Mouse (Mus musculus): Measurements from ENCODE around the gene Scarf2. TPM values are rescaled to one million over a fixed set of nuclear protein-coding genes. Genes with fewer than 3 reads are reported as not detected.

The Scarf2 gene
- polyA plus RNA-seq, 1 experiment from 2014 or later: 24.5 TPM

GRCm38 (mm10) chr16:17776828-17777227 is 20.3 kb upstream of the Scarf2 start:
- no peak overlapping the region for H3K4me3 ChIP-seq
- DNase-seq (ENCODE audit: low spot score): peak; percentile 45
- H3K4me1 ChIP-seq: no peaks in the 10 kb centered on the region
- no peaks in the 10 kb centered on the region for H3K27me3 ChIP-seq (ENCODE audit: low read depth, poor library complexity, severe bottlenecking)
- WGBS: 69% methylated on average over 11 of the region's 11 CpGs
- no peaks in the 10 kb centered on the region for H3K9me3 ChIP-seq (replicated peaks)
- H3K36me3 ChIP-seq: peaks cover 87% of the 10 kb centered on the region
- H3K27ac ChIP-seq: no peak overlapping the region

- H3K36me3 ChIP-seq: peaks cover 89% of the 10 kb centered on the region
- H3K4me3 ChIP-seq: no peak overlapping the region
- H3K9me3 ChIP-seq (replicated peaks): no peaks in the 10 kb centered on the region
- no peak overlapping the region for H3K27ac ChIP-seq
- no peaks in the 10 kb centered on the region for H3K4me1 ChIP-seq
- no peaks in the 10 kb centered on the region for H3K27me3 ChIP-seq (ENCODE audit: low read depth, poor library complexity, severe bottlenecking)
- WGBS: 80% methylated on average over 4 of the region's 4 CpGs
- DNase-seq (ENCODE audit: low spot score): no peak
Measured at GRCm38 (mm10) chr16:17778223-17778622, 18.9 kb upstream of the Scarf2 start.

DNA sequence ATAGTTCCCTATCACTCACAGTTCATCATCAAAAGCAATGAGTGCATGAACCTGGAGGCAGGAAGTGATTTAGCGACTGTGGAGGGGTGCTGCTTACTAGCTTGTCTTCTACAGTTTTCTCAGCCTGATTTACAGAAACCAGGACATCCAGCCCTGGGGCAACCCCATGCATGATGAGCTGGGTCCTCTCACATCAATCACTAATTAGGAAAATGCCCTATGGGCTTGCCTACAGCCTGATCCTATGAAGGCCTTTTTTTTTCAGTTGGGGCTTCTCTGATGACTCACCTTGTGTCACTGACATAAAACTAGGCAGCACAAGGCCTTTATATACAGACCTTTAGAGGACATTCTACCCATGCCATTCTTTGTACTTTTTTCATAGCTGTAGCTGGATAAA is 17.4 kb upstream of the Scarf2 start:
- no peak for DNase-seq (ENCODE audit: low spot score)
- no peak overlapping the region for H3K27ac ChIP-seq
- H3K4me3 ChIP-seq: no peak overlapping the region
- WGBS: 98% methylated on average over 1 of the region's 1 CpGs
- no peaks in the 10 kb centered on the region for H3K27me3 ChIP-seq (ENCODE audit: low read depth, poor library complexity, severe bottlenecking)
- no peaks in the 10 kb centered on the region for H3K9me3 ChIP-seq (replicated peaks)
- no peaks in the 10 kb centered on the region for H3K4me1 ChIP-seq
- peaks cover 91% of the 10 kb centered on the region for H3K36me3 ChIP-seq

- 65% methylated on average over 3 of the region's 3 CpGs for WGBS
- Histone ChIP-seq H3K4me1 (no peaks in the 10 kb centered on the region), H3K9me3 (replicated peaks) (no peaks in the 10 kb centered on the region), H3K4me3 (no peak overlapping the region), H3K36me3 (peaks cover 97% of the 10 kb centered on the region), H3K27ac (no peak overlapping the region), H3K27me3 (ENCODE audit: low read depth, poor library complexity, severe bottlenecking) (no peaks in the 10 kb centered on the region)
- DNase-seq (ENCODE audit: low spot score): no peak
Measured at GRCm38 (mm10) chr16:17785337-17785736, 11.7 kb upstream of the Scarf2 start.

DNA sequence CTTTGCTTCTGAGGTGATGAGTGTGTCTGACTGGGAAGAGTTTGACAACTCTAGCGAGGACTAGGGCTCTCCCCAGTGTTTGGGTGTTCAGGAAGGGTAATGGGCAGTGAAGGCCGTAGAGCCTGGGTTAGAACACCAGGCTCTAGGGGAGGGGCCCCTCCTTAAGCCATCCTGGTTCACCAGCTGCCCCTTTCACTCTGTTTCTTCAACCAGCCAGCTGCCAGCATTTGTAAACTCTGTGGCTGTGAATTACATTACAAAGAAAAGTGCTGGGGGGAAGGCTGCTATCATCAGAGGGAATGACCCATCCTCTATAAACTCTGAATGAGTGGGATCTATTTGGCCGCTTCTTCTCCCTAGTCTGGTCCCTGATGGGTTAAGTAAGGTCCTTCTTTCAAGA is 4.4 kb upstream of the Scarf2 start:
- Histone ChIP-seq H3K27ac (no peak overlapping the region), H3K4me3 (no peak overlapping the region), H3K27me3 (ENCODE audit: low read depth, poor library complexity, severe bottlenecking) (peaks cover 8% of the 10 kb centered on the region; the same call in 1 of the 2 replicates), H3K4me1 (peaks cover 23% of the 10 kb centered on the region), H3K36me3 (peaks cover 67% of the 10 kb centered on the region), H3K9me3 (replicated peaks) (no peaks in the 10 kb centered on the region)
- no peak for DNase-seq (ENCODE audit: low spot score)
- WGBS: 68% methylated on average over 3 of the region's 3 CpGs

- 92% methylated on average over 4 of the region's 4 CpGs for WGBS
- DNase-seq (ENCODE audit: low spot score): no peak
- peaks cover 36% of the 10 kb centered on the region for H3K4me1 ChIP-seq
- H3K27me3 ChIP-seq (ENCODE audit: low read depth, poor library complexity, severe bottlenecking): peaks cover 14% of the 10 kb centered on the region
- no peak overlapping the region for H3K4me3 ChIP-seq
- H3K27ac ChIP-seq: no peak overlapping the region
- no peaks in the 10 kb centered on the region for H3K9me3 ChIP-seq (replicated peaks)
- H3K36me3 ChIP-seq: peaks cover 55% of the 10 kb centered on the region
Measured at GRCm38 (mm10) chr16:17794047-17794446, 3.0 kb upstream of the Scarf2 start.

- Histone ChIP-seq H3K36me3 (peaks cover 49% of the 10 kb centered on the region), H3K9me3 (replicated peaks) (no peaks in the 10 kb centered on the region), H3K27me3 (ENCODE audit: low read depth, poor library complexity, severe bottlenecking) (peaks cover 30% of the 10 kb centered on the region), H3K4me1 (peaks cover 52% of the 10 kb centered on the region), H3K4me3 (no peak overlapping the region), H3K27ac (peak overlapping the region; percentile 99)
- 64% methylated on average over 5 of the region's 5 CpGs for WGBS
- DNase-seq (ENCODE audit: low spot score): no peak
Measured at GRCm38 (mm10) chr16:17795643-17796042, 1.4 kb upstream of the Scarf2 start.

GRCm38 (mm10) chr16:17796519-17796918 is 563 bp upstream of the Scarf2 start:
- no peak for DNase-seq (ENCODE audit: low spot score)

DNA sequence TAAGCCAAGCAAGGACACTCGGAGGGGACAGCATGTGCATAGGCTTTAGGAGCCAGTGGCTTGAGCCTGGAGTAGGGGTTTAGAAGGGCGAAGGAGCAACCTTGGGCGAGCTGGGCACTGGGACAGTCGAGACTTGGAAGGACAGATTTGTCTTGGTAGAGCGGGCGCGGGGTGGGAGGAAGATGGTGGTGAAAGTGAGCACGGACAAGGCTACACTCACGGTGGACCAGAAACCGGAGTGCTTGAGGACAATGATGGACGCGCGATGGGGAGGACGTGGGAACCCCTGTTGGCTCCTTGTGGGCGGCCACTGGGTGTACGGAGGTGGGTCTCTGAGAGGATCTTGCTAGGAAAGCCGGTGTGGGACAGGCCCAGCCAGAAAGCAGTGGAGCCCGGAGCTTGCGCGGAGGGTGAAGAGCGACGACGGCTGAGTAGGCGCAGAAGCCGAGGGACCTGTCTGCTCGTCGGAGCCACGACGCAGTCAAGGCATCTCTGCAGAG is 780 bp downstream of the Scarf2 start:
- peak; percentile 80 for DNase-seq (ENCODE audit: low spot score)
- Histone ChIP-seq H3K4me3 (peak overlapping the region; percentile 78), H3K4me1 (peaks cover 74% of the 10 kb centered on the region), H3K27ac (peak overlapping the region; percentile 99), H3K9me3 (replicated peaks) (no peaks in the 10 kb centered on the region), H3K27me3 (ENCODE audit: low read depth, poor library complexity, severe bottlenecking) (peaks cover 52% of the 10 kb centered on the region), H3K36me3 (peaks cover 41% of the 10 kb centered on the region)
- 2% methylated on average over 29 of the region's 29 CpGs for WGBS

More at GRCm38 (mm10) chr16:17796519-17796918, 563 bp upstream of the Scarf2 start:
- Histone ChIP-seq H3K36me3 (peaks cover 46% of the 10 kb centered on the region), H3K27ac (peak overlapping the region; percentile 99), H3K4me3 (peak overlapping the region; percentile 78), H3K27me3 (ENCODE audit: low read depth, poor library complexity, severe bottlenecking) (peaks cover 39% of the 10 kb centered on the region), H3K9me3 (replicated peaks) (no peaks in the 10 kb centered on the region), H3K4me1 (peaks cover 61% of the 10 kb centered on the region)

- Histone ChIP-seq H3K9me3 (replicated peaks) (no peaks in the 10 kb centered on the region), H3K36me3 (peaks cover 41% of the 10 kb centered on the region), H3K27me3 (ENCODE audit: low read depth, poor library complexity, severe bottlenecking) (peaks cover 59% of the 10 kb centered on the region), H3K4me3 (peak overlapping the region; percentile 78), H3K27ac (peak overlapping the region; percentile 99), H3K4me1 (peaks cover 81% of the 10 kb centered on the region)
- DNase-seq (ENCODE audit: low spot score): peak; percentile 89
- 2% methylated on average over 43 of the region's 45 CpGs for WGBS
Measured at GRCm38 (mm10) chr16:17798321-17799180, 1.5 kb downstream of the Scarf2 start.

DNA sequence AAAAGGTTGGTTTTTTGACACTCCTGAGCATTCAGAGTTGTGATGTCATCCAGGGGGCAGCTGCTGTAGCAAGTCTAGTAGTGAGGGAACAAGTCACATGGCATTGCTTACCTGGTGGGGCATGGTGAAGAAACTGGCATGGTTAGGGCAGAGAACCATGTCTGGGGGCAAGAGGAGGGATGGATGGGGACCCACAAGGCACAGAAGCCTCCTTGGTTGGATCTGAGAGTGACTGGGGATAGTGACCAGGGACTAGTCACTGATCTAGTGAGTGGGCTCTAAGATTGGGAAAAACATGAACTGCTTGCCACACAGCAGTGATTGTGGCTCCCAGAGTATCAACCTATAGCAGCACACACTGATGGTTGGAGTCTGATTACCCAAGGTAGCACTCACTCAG is 2.5 kb downstream of the Scarf2 start:
- H3K9me3 ChIP-seq (replicated peaks): no peaks in the 10 kb centered on the region
- peak overlapping the region; percentile 78 for H3K4me3 ChIP-seq
- H3K27me3 ChIP-seq (ENCODE audit: low read depth, poor library complexity, severe bottlenecking): peaks cover 69% of the 10 kb centered on the region
- H3K4me1 ChIP-seq: peaks cover 92% of the 10 kb centered on the region
- H3K36me3 ChIP-seq: peaks cover 41% of the 10 kb centered on the region
- H3K27ac ChIP-seq: 0 out of 2 replicates have a peak overlapping the region, but pooled peaks have one; percentile 20
- no peak for DNase-seq (ENCODE audit: low spot score)

DNA sequence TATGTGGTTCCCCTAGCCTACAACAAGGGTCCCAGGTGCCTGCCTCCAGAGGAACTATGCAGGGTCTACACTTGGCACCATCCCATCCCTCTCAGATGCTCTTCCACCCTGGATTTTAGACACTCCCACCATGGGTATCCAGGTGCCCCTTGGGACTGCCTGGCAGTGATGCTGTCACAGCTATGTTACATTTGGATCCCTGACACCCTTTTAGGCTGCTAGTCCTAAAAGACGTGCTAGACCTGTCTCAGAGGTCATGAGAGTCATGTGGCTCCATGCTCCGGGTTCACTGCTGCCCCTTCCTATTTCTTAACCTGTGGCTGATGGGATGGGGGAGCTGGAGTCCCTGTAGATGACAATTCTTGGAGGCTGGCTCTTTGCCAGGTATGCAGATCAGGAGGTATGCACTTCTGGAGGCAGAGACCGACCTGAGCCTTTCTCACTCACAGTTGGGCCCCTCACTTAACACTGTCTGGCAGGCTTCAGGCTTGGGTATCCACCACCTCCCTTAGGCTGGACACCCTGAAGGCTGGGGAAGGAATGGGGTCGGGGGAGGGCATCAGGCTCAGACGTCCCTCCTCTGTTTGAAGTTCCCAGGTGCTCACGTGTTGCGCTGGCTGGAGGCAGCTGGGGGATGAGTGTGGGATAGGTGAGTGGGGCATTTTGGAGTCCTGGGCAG is 4.8 kb downstream of the Scarf2 start:
- Histone ChIP-seq H3K27ac (0 out of 2 replicates have a peak overlapping the region, but pooled peaks have one; percentile 71), H3K4me3 (peak overlapping the region; percentile 47), H3K27me3 (ENCODE audit: low read depth, poor library complexity, severe bottlenecking) (peaks cover 85% of the 10 kb centered on the region), H3K9me3 (replicated peaks) (no peaks in the 10 kb centered on the region), H3K36me3 (peaks cover 63% of the 10 kb centered on the region), H3K4me1 (peaks cover 98% of the 10 kb centered on the region)
- DNase-seq (ENCODE audit: low spot score): peak; percentile 38
- 3% methylated on average over 7 of the region's 7 CpGs for WGBS

GRCm38 (mm10) chr16:17802456-17802838 is 5.4 kb downstream of the Scarf2 start:
- no peaks in the 10 kb centered on the region for H3K9me3 ChIP-seq (replicated peaks)
- peak overlapping the region; percentile 71 for H3K27ac ChIP-seq
- 5% methylated on average over 18 of the region's 18 CpGs for WGBS
- peak overlapping the region; percentile 47 for H3K4me3 ChIP-seq
- peaks cover 99% of the 10 kb centered on the region for H3K4me1 ChIP-seq
- DNase-seq (ENCODE audit: low spot score): no peak
- H3K27me3 ChIP-seq (ENCODE audit: low read depth, poor library complexity, severe bottlenecking): peaks cover 87% of the 10 kb centered on the region
- H3K36me3 ChIP-seq: peaks cover 68% of the 10 kb centered on the region

Measured in limb, embryonic 10.5 days (tissue).